Mouse (Mus musculus): ENCODE data around the gene Spata48. TPM values are rescaled to one million over a fixed set of nuclear protein-coding genes. Genes with fewer than 3 reads are reported as not detected.
A peak's percentile ranks its signal among the peaks of the same experiment; 100 is the strongest.

Spata48 gene
- 0.28 and 0.50 TPM in 2 replicates for polyA plus RNA-seq (2015; fragmentation: Nextera tagmentation; extraction: Ambion mirVana)

- Histone ChIP-seq H3K9me3 (no peaks in the 10 kb centered on the region), H3K27ac (peak within 1 kb of the TSS; percentile 84), H3K4me2 (peak within 1 kb of the TSS; percentile 74), H3K36me3 (no peaks in the 10 kb centered on the region), H3K4me1 (peaks cover 3% of the 10 kb centered on the region; the same call in 1 of the 2 replicates), H3K27me3 (no peaks in the 10 kb centered on the region), H3K4me3 (peak within 1 kb of the TSS; percentile 68), H3K9ac (peak within 1 kb of the TSS; percentile 34)
- WGBS: 3% methylated on average over 66 of the region's 66 CpGs
- ATAC-seq (ENCODE audit: insufficient number of reproducible peaks, low FRiP score, low TSS enrichment, low read depth): peak; percentile 93
These were observed at the start of gene Spata48, which contains the start of gene Zpbp for GRCm38 (mm10) chr11:11461635-11462560. Spata48 (plus strand) TSS chr11:11462094. Zpbp (minus strand) TSS chr11:11462408.

GRCm38 (mm10) chr11:11414188-11414587 is 47.7 kb upstream of the Spata48 start:
- Histone ChIP-seq H3K27ac (no peak overlapping the region), H3K4me1 (no peaks in the 10 kb centered on the region), H3K4me2 (no peak overlapping the region), H3K9me3 (no peaks in the 10 kb centered on the region), H3K27me3 (no peaks in the 10 kb centered on the region), H3K4me3 (no peak overlapping the region), H3K9ac (no peak overlapping the region), H3K36me3 (no peaks in the 10 kb centered on the region)
- ATAC-seq (ENCODE audit: insufficient number of reproducible peaks, low FRiP score, low TSS enrichment, low read depth): no peak
- WGBS: 75% methylated on average over 5 of the region's 5 CpGs

- Histone ChIP-seq H3K4me2 (no peak overlapping the region), H3K27ac (no peak overlapping the region), H3K27me3 (no peaks in the 10 kb centered on the region), H3K9ac (no peak overlapping the region), H3K4me1 (no peaks in the 10 kb centered on the region), H3K9me3 (no peaks in the 10 kb centered on the region), H3K4me3 (no peak overlapping the region), H3K36me3 (no peaks in the 10 kb centered on the region)
- no peak for ATAC-seq (ENCODE audit: insufficient number of reproducible peaks, low FRiP score, low TSS enrichment, low read depth)
- WGBS: 66% methylated on average over 2 of the region's 2 CpGs
These were observed 44.5 kb upstream of the Spata48 start for GRCm38 (mm10) chr11:11417356-11417755.

GRCm38 (mm10) chr11:11455037-11455436 is 6.9 kb upstream of the Spata48 start:
- 26% methylated on average over 2 of the region's 2 CpGs for WGBS

GRCm38 (mm10) chr11:11462561-11462890 is 632 bp downstream of the Spata48 start:
- Histone ChIP-seq H3K27ac (peak overlapping the region; percentile 84; the same call in 1 of the 2 replicates), H3K9ac (no peak overlapping the region), H3K4me1 (peaks cover 3% of the 10 kb centered on the region; the same call in 1 of the 2 replicates), H3K36me3 (no peaks in the 10 kb centered on the region), H3K9me3 (no peaks in the 10 kb centered on the region), H3K27me3 (no peaks in the 10 kb centered on the region), H3K4me2 (peak overlapping the region; percentile 74), H3K4me3 (peak overlapping the region; percentile 68)
- 82% methylated on average over 5 of the region's 5 CpGs for WGBS
- no peak for ATAC-seq (ENCODE audit: insufficient number of reproducible peaks, low FRiP score, low TSS enrichment, low read depth)

More at GRCm38 (mm10) chr11:11455037-11455436, 6.9 kb upstream of the Spata48 start:
- no peaks in the 10 kb centered on the region for H3K27me3 ChIP-seq
- no peak overlapping the region for H3K27ac ChIP-seq
- no peak overlapping the region for H3K4me3 ChIP-seq
- H3K9ac ChIP-seq: no peak overlapping the region
- no peaks in the 10 kb centered on the region for H3K4me1 ChIP-seq
- no peak for ATAC-seq (ENCODE audit: insufficient number of reproducible peaks, low FRiP score, low TSS enrichment, low read depth)
- no peak overlapping the region for H3K4me2 ChIP-seq
- H3K36me3 ChIP-seq: no peaks in the 10 kb centered on the region
- no peaks in the 10 kb centered on the region for H3K9me3 ChIP-seq

GRCm38 (mm10) chr11:11468924-11469323 is 7.0 kb downstream of the Spata48 start:
- H3K9ac ChIP-seq: no peak overlapping the region
- no peak for ATAC-seq (ENCODE audit: insufficient number of reproducible peaks, low FRiP score, low TSS enrichment, low read depth)
- no peaks in the 10 kb centered on the region for H3K9me3 ChIP-seq
- H3K27ac ChIP-seq: no peak overlapping the region
- H3K36me3 ChIP-seq: no peaks in the 10 kb centered on the region
- no peaks in the 10 kb centered on the region for H3K4me1 ChIP-seq
- H3K4me2 ChIP-seq: no peak overlapping the region
- H3K4me3 ChIP-seq: no peak overlapping the region
- no peaks in the 10 kb centered on the region for H3K27me3 ChIP-seq

- ATAC-seq (ENCODE audit: insufficient number of reproducible peaks, low FRiP score, low TSS enrichment, low read depth): no peak
- WGBS: 51% methylated on average over 8 of the region's 8 CpGs
- Histone ChIP-seq H3K4me1 (no peaks in the 10 kb centered on the region), H3K27ac (no peak overlapping the region), H3K9me3 (no peaks in the 10 kb centered on the region), H3K36me3 (no peaks in the 10 kb centered on the region), H3K27me3 (no peaks in the 10 kb centered on the region), H3K4me3 (no peak overlapping the region), H3K4me2 (no peak overlapping the region), H3K9ac (no peak overlapping the region)
These were observed 22.5 kb downstream of the Spata48 start for GRCm38 (mm10) chr11:11484378-11484777.

GRCm38 (mm10) chr11:11492044-11492443 is 30.1 kb downstream of the Spata48 start:
- Histone ChIP-seq H3K27me3 (no peaks in the 10 kb centered on the region), H3K27ac (no peak overlapping the region), H3K9me3 (no peaks in the 10 kb centered on the region), H3K9ac (no peak overlapping the region), H3K4me3 (no peak overlapping the region), H3K4me1 (no peaks in the 10 kb centered on the region), H3K4me2 (no peak overlapping the region), H3K36me3 (no peaks in the 10 kb centered on the region)
- 67% methylated on average over 5 of the region's 5 CpGs for WGBS
- no peak for ATAC-seq (ENCODE audit: insufficient number of reproducible peaks, low FRiP score, low TSS enrichment, low read depth)

GRCm38 (mm10) chr11:11495697-11496096 is 33.8 kb downstream of the Spata48 start:
- Histone ChIP-seq H3K4me1 (no peaks in the 10 kb centered on the region), H3K9me3 (no peaks in the 10 kb centered on the region), H3K27ac (no peak overlapping the region), H3K9ac (no peak overlapping the region), H3K27me3 (no peaks in the 10 kb centered on the region), H3K36me3 (no peaks in the 10 kb centered on the region), H3K4me3 (no peak overlapping the region), H3K4me2 (no peak overlapping the region)
- WGBS: 82% methylated on average over 2 of the region's 2 CpGs
- ATAC-seq (ENCODE audit: insufficient number of reproducible peaks, low FRiP score, low TSS enrichment, low read depth): no peak

- Histone ChIP-seq H3K4me2 (no peak overlapping the region), H3K9ac (no peak overlapping the region), H3K27ac (no peak overlapping the region), H3K27me3 (no peaks in the 10 kb centered on the region), H3K4me1 (no peaks in the 10 kb centered on the region), H3K36me3 (no peaks in the 10 kb centered on the region), H3K4me3 (no peak overlapping the region), H3K9me3 (no peaks in the 10 kb centered on the region)
- no peak for ATAC-seq (ENCODE audit: insufficient number of reproducible peaks, low FRiP score, low TSS enrichment, low read depth)
- 25% methylated on average over 10 of the region's 10 CpGs for WGBS
These were observed 38.0 kb downstream of the Spata48 start for GRCm38 (mm10) chr11:11499944-11500343.

GRCm38 (mm10) chr11:11506187-11506586 is 44.3 kb downstream of the Spata48 start:
- Histone ChIP-seq H3K36me3 (no peaks in the 10 kb centered on the region), H3K9me3 (no peaks in the 10 kb centered on the region), H3K4me3 (no peak overlapping the region), H3K4me2 (no peak overlapping the region), H3K27ac (no peak overlapping the region), H3K9ac (no peak overlapping the region), H3K4me1 (no peaks in the 10 kb centered on the region), H3K27me3 (no peaks in the 10 kb centered on the region)
- ATAC-seq (ENCODE audit: insufficient number of reproducible peaks, low FRiP score, low TSS enrichment, low read depth): no peak
- WGBS: 71% methylated on average over 2 of the region's 2 CpGs

- Histone ChIP-seq H3K4me2 (no peak overlapping the region), H3K4me1 (no peaks in the 10 kb centered on the region), H3K4me3 (no peak overlapping the region), H3K9me3 (no peaks in the 10 kb centered on the region), H3K9ac (no peak overlapping the region), H3K27me3 (no peaks in the 10 kb centered on the region), H3K27ac (no peak overlapping the region), H3K36me3 (no peaks in the 10 kb centered on the region)
- no peak for ATAC-seq (ENCODE audit: insufficient number of reproducible peaks, low FRiP score, low TSS enrichment, low read depth)
- WGBS: 57% methylated on average over 2 of the region's 2 CpGs
These were observed 47.5 kb downstream of the Spata48 start for GRCm38 (mm10) chr11:11509413-11509812.

All from limb, embryonic 15.5 days (tissue).